2 mouse cellular contexts compared by ENCODE assay signal in genomic region chr7:46715600-46715999, GRCm38 (mm10).
TF ChIP-seq lines count a peak whose summit lies in the region.

Saa3 (minus strand) TSS chr7:46715700.

TF ChIP-seq in CH12.LX, 34 proteins besides CTCF, POLR2A, EP300 and RAD21 (continued from another document):
- TF ChIP-seq ETS1 (conservative IDR thresholded peaks at IDR 0.05; ENCODE audit: low read depth, low read length) (no peak), SMC3 (IDR thresholded peaks at IDR 0.05; ENCODE audit: low read depth, low read length) (no peak), SIN3A (IDR thresholded peaks at IDR 0.05; ENCODE audit: low read length) (no peak), MEF2A (IDR thresholded peaks at IDR 0.05; ENCODE audit: borderline replicate concordance, low read depth, low read length) (no peak), TCF12 (IDR thresholded peaks at IDR 0.05; ENCODE audit: low read depth, low read length) (no peak), MAFK (IDR thresholded peaks at IDR 0.05; ENCODE audit: insufficient replicate concordance, low read length) (no peak)
TF ChIP-seq in CH12.LX: peak in this region for 0.

TF ChIP-seq in MEL, 35 proteins besides CTCF, POLR2A, EP300 and RAD21 (continued from another document):
- TF ChIP-seq TAL1 (IDR thresholded peaks at IDR 0.05; ENCODE audit: low read length): no peak
- TF ChIP-seq MAZ (IDR thresholded peaks at IDR 0.05; ENCODE audit: low read depth, low read length): no peak
- no peak for TF ChIP-seq ELF1 (IDR thresholded peaks at IDR 0.05; ENCODE audit: low read depth, low read length)
- TF ChIP-seq CHD2 (IDR thresholded peaks at IDR 0.05; ENCODE audit: low read length): no peak
- TF ChIP-seq E2F4 (IDR thresholded peaks at IDR 0.05; ENCODE audit: borderline replicate concordance, low read depth, low read length): no peak
- TF ChIP-seq NRF1 (IDR thresholded peaks at IDR 0.05; ENCODE audit: insufficient read depth, low read depth, low read length, poor library complexity, severe bottlenecking): no peak
